Mouse (Mus musculus): ENCODE results near the gene Cbfa2t2.

DNA sequence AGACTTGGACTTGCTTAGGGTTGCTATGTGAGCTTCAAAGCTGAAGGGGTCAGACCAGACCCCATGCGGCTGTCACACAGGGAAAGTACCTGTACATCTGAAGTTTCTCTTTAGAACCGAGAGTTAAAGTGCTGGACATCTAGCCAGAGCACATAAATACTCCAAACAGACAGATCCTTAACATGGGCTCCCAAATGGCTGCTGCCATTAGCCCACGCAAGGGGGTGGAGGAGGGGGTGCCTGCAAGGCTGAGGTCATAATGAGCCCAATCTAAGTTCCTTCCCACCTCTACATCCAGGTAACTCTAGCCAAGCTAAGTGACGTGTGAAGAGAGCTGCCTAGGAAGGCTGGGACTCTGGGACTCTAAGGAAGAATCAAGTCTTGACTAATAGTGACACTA lies 115.2 kb downstream of the Cbfa2t2 start, which contains the start of gene Actl10:
- TF ChIP-seq CTCF (IDR thresholded peaks at IDR 0.05; ENCODE audit: extremely low read depth, insufficient read length, insufficient replicate concordance, low read depth, low read length) (no peak), POLR2A (IDR thresholded peaks at IDR 0.05; ENCODE audit: low read depth, low read length) (no peak)
